ENCODE assay signal across 17 mouse cellular contexts in genomic region chr14:103945753-103946152, GRCm38 (mm10).
A peak's percentile ranks its signal among the peaks of the same experiment; 100 is the strongest.
DNase-seq lines count a peak whose midpoint lies in the region; ATAC-seq and TF ChIP-seq lines count a peak whose summit lies in the region.
"Had no signal": no experiment of that assay in that cellular context is flagged by ENCODE, and none has a peak within 500 bp of the region (broad histone marks: within the 10 kb centered on the region; RNA-seq: fewer than 3 reads in every experiment).

No protein-coding gene starts in this region.

- no peak for TF ChIP-seq EP300 in CH12.LX (IDR thresholded peaks at IDR 0.05; ENCODE audit: low read length)

- no peak overlapping the region for H3K27ac ChIP-seq in CH12.LX (ENCODE audit: insufficient read depth, low read depth)
- H3K27ac ChIP-seq in kidney, embryonic 15.5 days, result no peak overlapping the region
- H3K27ac ChIP-seq: neural tube, embryonic 13.5 days had no signal

- dilution Hi-C loops in CH12.LX (cut with MboI; ENCODE audit: extremely low pct_ligation_motif_present, extremely low pct_unique_long_range_greater_than_20kb, low sequenced_read_pairs), result no loop called here

- peak; percentile 18 to 63 for DNase-seq in heart, adult 9 months (ENCODE audit: low spot score in 2 of 2)
- no peak for DNase-seq in heart, postnatal 10 days
- peak; percentile 24 for DNase-seq in CH12.LX (ENCODE audit: extremely low read depth)
- no peak for DNase-seq in c-Kit-positive CD71-positive TER-119-positive erythroid progenitor cells, embryonic 14.5 days (ENCODE audit: low spot score)
- DNase-seq: cerebellum, adult 18-20 months; heart, postnatal 14 days; lung, embryonic 14.5 days; midbrain, embryonic 14.5 days; thymus, adult 18-20 months had no signal

- no peak for TF ChIP-seq CTCF in CH12.LX (conservative IDR thresholded peaks at IDR 0.05 in 1 of 2, IDR thresholded peaks at IDR 0.05 in 1 of 2; ENCODE audit: low read depth in 2 of 2, low read length in 2 of 2)

- H3K79me2 ChIP-seq in CH12.LX (replicated peaks; ENCODE audit: control insufficient read depth, extremely low read depth, insufficient read depth, poor library complexity, severe bottlenecking), result no peaks in the 10 kb centered on the region

- H3K9me3 ChIP-seq in CH12.LX (replicated peaks; ENCODE audit: low read length), result no peaks in the 10 kb centered on the region
- H3K9me3 ChIP-seq in kidney, embryonic 15.5 days (replicated peaks), result no peaks in the 10 kb centered on the region
- H3K9me3 ChIP-seq: neural tube, embryonic 13.5 days had no signal

- no peak overlapping the region for H3K4me2 ChIP-seq in CH12.LX (ENCODE audit: insufficient read depth, low read depth, poor library complexity, severe bottlenecking)
- no peak overlapping the region for H3K4me2 ChIP-seq in kidney, embryonic 15.5 days
- H3K4me2 ChIP-seq: lung, embryonic 14.5 days; neural tube, embryonic 13.5 days had no signal

- H3K9ac ChIP-seq in CH12.LX (ENCODE audit: insufficient read depth, low read depth), result no peak overlapping the region
- H3K9ac ChIP-seq in kidney, embryonic 15.5 days, result no peak overlapping the region
- H3K9ac ChIP-seq: lung, embryonic 14.5 days; neural tube, embryonic 13.5 days had no signal

- peaks cover 10 to 32% of the 10 kb centered on the region in 2 experiments for H3K4me1 ChIP-seq in CH12.LX (ENCODE audit: control insufficient read depth in 1 of 2, insufficient read depth in 2 of 2)
- no peaks in the 10 kb centered on the region for H3K4me1 ChIP-seq in kidney, embryonic 15.5 days

- ATAC-seq in granulocyte monocyte progenitor cell, adult 5-6 weeks (replicated peaks; ENCODE audit: poor library complexity, severe bottlenecking), result peak; percentile 89
- peak; percentile 90 for ATAC-seq in megakaryocyte, adult 5-6 weeks (ENCODE audit: poor library complexity, severe bottlenecking)
- ATAC-seq in kidney, embryonic 15.5 days (replicated peaks; ENCODE audit: low FRiP score), result no peak
- ATAC-seq: activated CD4-positive, CD25-positive, alpha-beta regulatory T cell, adult 4 months; CD4-positive, CD25-positive, alpha-beta regulatory T cell, adult 4 months; forebrain, embryonic 16.5 days; inflammation-experienced regulatory T-cells, adult 6 months had no signal

- no peaks in the 10 kb centered on the region for H3K27me3 ChIP-seq in CH12.LX (replicated peaks)
- H3K27me3 ChIP-seq in kidney, embryonic 15.5 days, result no peaks in the 10 kb centered on the region
- H3K27me3 ChIP-seq: neural tube, embryonic 13.5 days had no signal

- no peaks in the 10 kb centered on the region for H3K36me3 ChIP-seq in CH12.LX (replicated peaks in 1 of 2; ENCODE audit: control insufficient read depth in 1 of 2, insufficient read depth in 1 of 2, low read length in 1 of 2)
- H3K36me3 ChIP-seq in kidney, embryonic 15.5 days, result no peaks in the 10 kb centered on the region
- H3K36me3 ChIP-seq: neural tube, embryonic 13.5 days had no signal

- in situ Hi-C loops in CH12.LX (cut with MboI; ENCODE audit: low pct_ligation_motif_present, low pct_unique_long_range_greater_than_20kb, low sequenced_read_pairs), result no loop called here

- intact Hi-C loops in heart, postnatal 10 days (cut with DNase I), result loop anchor here (5.0 kb wide), 1 partner anchor 58 kb away; no protein-coding TSS in a partner anchor

- H3K4me3 ChIP-seq in CH12.LX (replicated peaks in 1 of 3; ENCODE audit: low read depth in 2 of 3, low read length in 2 of 3, poor library complexity in 1 of 3), result no peak overlapping the region
- no peak overlapping the region for H3K4me3 ChIP-seq in kidney, embryonic 15.5 days (replicated peaks)
- H3K4me3 ChIP-seq: neural tube, embryonic 13.5 days had no signal

- 47% methylated on average over 1 of the region's 1 CpGs for WGBS in kidney, embryonic 15.5 days

- TF ChIP-seq POLR2A in CH12.LX (IDR thresholded peaks at IDR 0.05; ENCODE audit: low read depth, low read length), result no peak

- no peak for TF ChIP-seq RAD21 in CH12.LX (IDR thresholded peaks at IDR 0.05; ENCODE audit: low read depth, low read length)

TF ChIP-seq in CH12.LX, 34 proteins besides CTCF, POLR2A, EP300 and RAD21:
- TF ChIP-seq MYC (IDR thresholded peaks at IDR 0.05; ENCODE audit: low read depth, low read length), result no peak
- no peak for TF ChIP-seq KAT2A (IDR thresholded peaks at IDR 0.05; ENCODE audit: insufficient replicate concordance, low read length)
- TF ChIP-seq PAX5 (IDR thresholded peaks at IDR 0.05; ENCODE audit: low read length), result no peak
- no peak for TF ChIP-seq E2F4 (IDR thresholded peaks at IDR 0.05; ENCODE audit: insufficient replicate concordance, low read depth, low read length)
- TF ChIP-seq RCOR1 (conservative IDR thresholded peaks at IDR 0.05; ENCODE audit: low read depth, low read length), result no peak
- no peak for TF ChIP-seq JUND (conservative IDR thresholded peaks at IDR 0.05; ENCODE audit: low read depth, low read length)
- TF ChIP-seq ZC3H11A (IDR thresholded peaks at IDR 0.05; ENCODE audit: low read depth, low read length), result no peak
- no peak for TF ChIP-seq NRF1 (IDR thresholded peaks at IDR 0.05; ENCODE audit: low read depth, low read length)
- no peak for TF ChIP-seq MAZ (IDR thresholded peaks at IDR 0.05; ENCODE audit: low read depth, low read length)
- peak; percentile 77 for TF ChIP-seq BHLHE40 (IDR thresholded peaks at IDR 0.05; ENCODE audit: low read depth, low read length)
- no peak for TF ChIP-seq MAX (IDR thresholded peaks at IDR 0.05; ENCODE audit: low read length)
- TF ChIP-seq CHD1 (IDR thresholded peaks at IDR 0.05; ENCODE audit: low read depth, low read length), result no peak
- TF ChIP-seq TBP (conservative IDR thresholded peaks at IDR 0.05; ENCODE audit: low read depth, low read length), result no peak
- TF ChIP-seq MEF2A (IDR thresholded peaks at IDR 0.05; ENCODE audit: borderline replicate concordance, low read depth, low read length), result peak; percentile 91
- TF ChIP-seq ZMIZ1 (IDR thresholded peaks at IDR 0.05; ENCODE audit: low read depth, low read length), result no peak
- peak; percentile 46; the same call in 1 of the 2 replicates for TF ChIP-seq USF1 (IDR thresholded peaks at IDR 0.05; ENCODE audit: low read depth, low read length)
- TF ChIP-seq CHD2 (IDR thresholded peaks at IDR 0.05; ENCODE audit: low read length), result no peak
- no peak for TF ChIP-seq NELFE (IDR thresholded peaks at IDR 0.05; ENCODE audit: low read depth, low read length)
- no peak for TF ChIP-seq TCF12 (IDR thresholded peaks at IDR 0.05; ENCODE audit: low read depth, low read length)
- no peak for TF ChIP-seq UBTF (IDR thresholded peaks at IDR 0.05; ENCODE audit: low read depth, low read length)
- no peak for TF ChIP-seq USF2 (conservative IDR thresholded peaks at IDR 0.05; ENCODE audit: low read depth, low read length)
- 0 out of 2 replicates have a peak, but pooled peaks have one; percentile 16 for TF ChIP-seq ELF1 (IDR thresholded peaks at IDR 0.05; ENCODE audit: low read depth, low read length)
- TF ChIP-seq MXI1 (IDR thresholded peaks at IDR 0.05; ENCODE audit: low read depth, low read length), result no peak
TF ChIP-seq in CH12.LX: peak in this region for 4.

Comparison
In these comparisons a context has a peak if more than half of its experiments do, and no peak if none do; other contexts are left out.
1. DNase-seq: peak in heart, adult 9 months (2 of 2) and CH12.LX (single experiment); none in heart, postnatal 10 days (0 of 2) and c-Kit-positive CD71-positive TER-119-positive erythroid progenitor cells, embryonic 14.5 days (single experiment).